Mouse (Mus musculus) MEL (cell line): Measurements from ENCODE around the gene Btnl10. TPM values are rescaled to one million over a fixed set of nuclear protein-coding genes. Genes with fewer than 3 reads are reported as not detected.

Experiments
- DNase-seq: peaks from one replicate; pipeline ENCODE4 v3.0.0; 2011; ENCODE audit warnings: low read depth, low spot score
- H3K27ac ChIP-seq: 2 replicates; pipeline ENCODE4 v1.5.1; 2012; ENCODE audit warnings: low read depth, mild to moderate bottlenecking, control low read depth, low read length, moderate library complexity; ENCODE audit not compliant: control insufficient read depth
- H3K27me3 ChIP-seq, 2 experiments: fragments of 150-350 bp in 1 of 2; sonication (generic) in 1 of 2; 2 replicates each; pipeline ENCODE4 v1.6.1; 2012; ENCODE audit warnings: low read length in 2 of 2, mild to moderate bottlenecking in 2 of 2, improper control_type of control experiment in 1 of 2, moderate library complexity in 1 of 2; ENCODE audit not compliant: insufficient read depth in 2 of 2, control insufficient read depth in 1 of 2
- H3K36me3 ChIP-seq, 2 experiments: 2 replicates each; pipeline ENCODE4 v1.6.1; 2012 to 2014; ENCODE audit warnings: low read length in 2 of 2, improper control_type of control experiment in 1 of 2, inconsistent platforms in 1 of 2, mild to moderate bottlenecking in 1 of 2; ENCODE audit not compliant: insufficient read depth in 2 of 2, control insufficient read depth in 1 of 2
- H3K4me1 ChIP-seq, 2 experiments: fragments of 150-350 bp in 1 of 2; sonication (generic) in 1 of 2; 2 replicates each; pipeline ENCODE4 v1.6.1; 2012; ENCODE audit warnings: low read length in 2 of 2, improper control_type of control experiment in 1 of 2, mild to moderate bottlenecking in 1 of 2; ENCODE audit not compliant: insufficient read depth in 2 of 2, control insufficient read depth in 1 of 2
- H3K4me3 ChIP-seq, 2 experiments: fragments of 150-350 bp in 1 of 2; sonication (generic) in 1 of 2; 2 replicates each; pipeline ENCODE4 v1.5.1; 2012; ENCODE audit warnings: low read depth in 2 of 2, low read length in 2 of 2, mild to moderate bottlenecking in 2 of 2, moderate library complexity in 2 of 2, control low read depth in 1 of 2, improper control_type of control experiment in 1 of 2; ENCODE audit not compliant: control insufficient read depth in 1 of 2, insufficient read depth in 1 of 2
- H3K79me2 ChIP-seq: 2 replicates; pipeline ENCODE4 v1.6.1; 2012; ENCODE audit warnings: mild to moderate bottlenecking, low read length, moderate library complexity; ENCODE audit not compliant: control insufficient read depth, poor library complexity, insufficient read depth
- H3K9ac ChIP-seq: 2 replicates; pipeline ENCODE4 v1.6.1; 2012; ENCODE audit warnings: low read depth, mild to moderate bottlenecking, control low read depth, low read length, moderate library complexity; ENCODE audit not compliant: control insufficient read depth, poor library complexity, severe bottlenecking
- H3K9me3 ChIP-seq: fragments of 150-350 bp; sonication (generic); replicated peaks from 2 replicates; pipeline ENCODE4 v1.6.1; 2012; ENCODE audit warnings: mild to moderate bottlenecking, low read length, improper control_type of control experiment, moderate library complexity; ENCODE audit not compliant: insufficient read depth
- BHLHE40 ChIP-seq: IDR thresholded peaks from 2 replicates; pipeline ENCODE4 v1.6.1; 2012; ENCODE audit warnings: low read depth, mild to moderate bottlenecking, inconsistent platforms, low read length, improper control_type of control experiment, borderline replicate concordance
- CTCF ChIP-seq, 3 experiments: IDR thresholded peaks in 2 of 3; conservative IDR thresholded peaks in 1 of 3; 2 replicates each; pipeline ENCODE4 v1.5.1; 2011 to 2012; ENCODE audit warnings: low read length in 3 of 3, low read depth in 2 of 3, mild to moderate bottlenecking in 2 of 3, improper control_type of control experiment in 1 of 3, inconsistent platforms in 1 of 3, mixed read lengths in 1 of 3, moderate library complexity in 1 of 3; ENCODE audit not compliant: control insufficient read depth in 1 of 3, insufficient read depth in 1 of 3, poor library complexity in 1 of 3, severe bottlenecking in 1 of 3
- E2F4 ChIP-seq: IDR thresholded peaks from 2 replicates; pipeline ENCODE4 v1.6.1; 2011; ENCODE audit warnings: low read depth, low read length, improper control_type of control experiment, borderline replicate concordance
- ELF1 ChIP-seq: IDR thresholded peaks from 2 replicates; pipeline ENCODE4 v1.6.1; 2014; ENCODE audit warnings: low read depth, mild to moderate bottlenecking, inconsistent platforms, low read length, improper control_type of control experiment, moderate library complexity
- EP300 ChIP-seq, 2 experiments: IDR thresholded peaks; 2 replicates each; pipeline ENCODE4 v1.6.1; 2011; ENCODE audit warnings: improper control_type of control experiment in 2 of 2, low read length in 2 of 2, low read depth in 1 of 2, mild to moderate bottlenecking in 1 of 2
- ETS1 ChIP-seq: IDR thresholded peaks from 2 replicates; pipeline ENCODE4 v1.6.1; 2012; ENCODE audit warnings: low read depth, mild to moderate bottlenecking, inconsistent platforms, low read length, improper control_type of control experiment, moderate library complexity
- GABPA ChIP-seq: IDR thresholded peaks from 2 replicates; pipeline ENCODE4 v1.6.1; 2012; ENCODE audit warnings: low read depth, mild to moderate bottlenecking, inconsistent platforms, low read length, improper control_type of control experiment, moderate library complexity
- HCFC1 ChIP-seq: IDR thresholded peaks from 2 replicates; pipeline ENCODE4 v1.6.1; 2012; ENCODE audit warnings: low read depth, mild to moderate bottlenecking, inconsistent platforms, low read length, improper control_type of control experiment, moderate library complexity
- JUND ChIP-seq: IDR thresholded peaks from 2 replicates; pipeline ENCODE4 v1.6.1; 2011; ENCODE audit warnings: low read depth, mild to moderate bottlenecking, improper control_type of control experiment, low read length
- MAFK ChIP-seq: IDR thresholded peaks from 2 replicates; pipeline ENCODE4 v1.6.1; 2011; ENCODE audit warnings: low read depth, mild to moderate bottlenecking, low read length, improper control_type of control experiment, borderline replicate concordance
- MAX ChIP-seq: IDR thresholded peaks from 2 replicates; pipeline ENCODE4 v1.6.1; 2011; ENCODE audit warnings: low read length, improper control_type of control experiment
- MAZ ChIP-seq: IDR thresholded peaks from 2 replicates; pipeline ENCODE4 v1.6.1; 2012; ENCODE audit warnings: low read depth, mild to moderate bottlenecking, inconsistent platforms, low read length, improper control_type of control experiment
- MEF2A ChIP-seq: IDR thresholded peaks from 2 replicates; pipeline ENCODE4 v1.6.1; 2014; ENCODE audit warnings: low read depth, mild to moderate bottlenecking, inconsistent platforms, low read length, improper control_type of control experiment; ENCODE audit not compliant: poor library complexity, insufficient replicate concordance, severe bottlenecking; ENCODE audit errors: extremely low read depth
- MXI1 ChIP-seq: IDR thresholded peaks from 2 replicates; pipeline ENCODE4 v1.6.1; 2011; ENCODE audit warnings: mild to moderate bottlenecking, low read depth, low read length, improper control_type of control experiment
- MYC ChIP-seq: IDR thresholded peaks from 2 replicates; pipeline ENCODE4 v1.6.1; 2011; ENCODE audit warnings: low read depth, mild to moderate bottlenecking, low read length, improper control_type of control experiment, moderate library complexity
- NELFE ChIP-seq: IDR thresholded peaks from 2 replicates; pipeline ENCODE4 v1.6.1; 2011; ENCODE audit warnings: low read depth, low read length, improper control_type of control experiment
- NRF1 ChIP-seq: IDR thresholded peaks from 2 replicates; pipeline ENCODE4 v1.6.1; 2014; ENCODE audit warnings: low read depth, mild to moderate bottlenecking, inconsistent platforms, low read length, improper control_type of control experiment, moderate library complexity; ENCODE audit not compliant: poor library complexity, insufficient read depth, severe bottlenecking
- POLR2A ChIP-seq, 2 experiments: IDR thresholded peaks; 2 replicates each; pipeline ENCODE4 v1.6.1; 2011 to 2012; ENCODE audit warnings: low read length in 2 of 2, mild to moderate bottlenecking in 2 of 2, control low read depth in 1 of 2, improper control_type of control experiment in 1 of 2, low read depth in 1 of 2, moderate library complexity in 1 of 2; ENCODE audit not compliant: control insufficient read depth in 1 of 2, insufficient read depth in 1 of 2, poor library complexity in 1 of 2
- POLR2AphosphoS5 ChIP-seq: IDR thresholded peaks from 2 replicates; pipeline ENCODE4 v1.6.1; 2012; ENCODE audit warnings: low read depth, borderline replicate concordance, mild to moderate bottlenecking, inconsistent platforms, low read length, moderate library complexity, mixed read lengths
- RAD21 ChIP-seq: IDR thresholded peaks from 2 replicates; pipeline ENCODE4 v1.6.1; 2011; ENCODE audit warnings: mild to moderate bottlenecking, low read depth, low read length, improper control_type of control experiment
- SIN3A ChIP-seq: IDR thresholded peaks from 2 replicates; pipeline ENCODE4 v1.6.1; 2012; ENCODE audit warnings: low read length, improper control_type of control experiment, inconsistent platforms
- TAL1 ChIP-seq: IDR thresholded peaks from 2 replicates; pipeline ENCODE4 v1.6.1; 2012; ENCODE audit warnings: mild to moderate bottlenecking, inconsistent platforms, low read length, moderate library complexity, mixed read lengths
- TBP ChIP-seq: IDR thresholded peaks from 2 replicates; pipeline ENCODE4 v1.8.0; 2011; ENCODE audit warnings: low read depth, low read length, improper control_type of control experiment
- TCF12 ChIP-seq: IDR thresholded peaks from 2 replicates; pipeline ENCODE4 v1.6.1; 2014; ENCODE audit warnings: low read depth, mild to moderate bottlenecking, inconsistent platforms, low read length, improper control_type of control experiment, moderate library complexity
- UBTF ChIP-seq: IDR thresholded peaks from 2 replicates; pipeline ENCODE4 v1.6.1; 2012; ENCODE audit warnings: low read depth, mild to moderate bottlenecking, inconsistent platforms, low read length, improper control_type of control experiment, moderate library complexity, borderline replicate concordance; ENCODE audit not compliant: insufficient read depth
- USF1 ChIP-seq: IDR thresholded peaks from 2 replicates; pipeline ENCODE4 v1.6.1; 2014; ENCODE audit warnings: low read depth, mild to moderate bottlenecking, inconsistent platforms, low read length, improper control_type of control experiment, moderate library complexity
- ZC3H11A ChIP-seq: IDR thresholded peaks from 2 replicates; pipeline ENCODE4 v1.6.1; 2012; ENCODE audit warnings: low read depth, mild to moderate bottlenecking, inconsistent platforms, low read length, improper control_type of control experiment
- ZKSCAN1 ChIP-seq: IDR thresholded peaks from 2 replicates; pipeline ENCODE4 v1.6.1; 2012; ENCODE audit warnings: low read depth, mild to moderate bottlenecking, inconsistent platforms, low read length, improper control_type of control experiment, moderate library complexity
- ZMIZ1 ChIP-seq: IDR thresholded peaks from 2 replicates; pipeline ENCODE4 v1.6.1; 2012; ENCODE audit warnings: low read depth, mild to moderate bottlenecking, inconsistent platforms, low read length, improper control_type of control experiment, moderate library complexity
- ZNF384 ChIP-seq: IDR thresholded peaks from 2 replicates; pipeline ENCODE4 v1.6.1; 2012; ENCODE audit warnings: low read depth, mild to moderate bottlenecking, inconsistent platforms, low read length, improper control_type of control experiment
- polyA plus RNA-seq, 2 experiments: library from polyadenylated mRNA; stranded (reverse) in 1 of 2; unstranded in 1 of 2; fragments of >175 nt in 1 of 2; fragments of >200 nt in 1 of 2; gene quantifications; 2 replicates each; pipeline versions ENCODE4 v1.2.1 to v1.2.4; 2012; ENCODE audit warnings: low replicate concordance in 2 of 2, low read depth in 1 of 2; ENCODE audit not compliant: insufficient read length in 2 of 2, insufficient read depth in 1 of 2, missing spikeins in 1 of 2
- total RNA-seq: library from RNA; depleted of rRNA; stranded (reverse); fragments of 300-350 nt; gene quantifications from 2 replicates; pipeline ENCODE4 v1.2.3, GENCODE M21; 2012

Gene Btnl10
- total and polyA plus RNA-seq, 3 experiments = 0.92 to 1.7 TPM; not detected in 1

DNA sequence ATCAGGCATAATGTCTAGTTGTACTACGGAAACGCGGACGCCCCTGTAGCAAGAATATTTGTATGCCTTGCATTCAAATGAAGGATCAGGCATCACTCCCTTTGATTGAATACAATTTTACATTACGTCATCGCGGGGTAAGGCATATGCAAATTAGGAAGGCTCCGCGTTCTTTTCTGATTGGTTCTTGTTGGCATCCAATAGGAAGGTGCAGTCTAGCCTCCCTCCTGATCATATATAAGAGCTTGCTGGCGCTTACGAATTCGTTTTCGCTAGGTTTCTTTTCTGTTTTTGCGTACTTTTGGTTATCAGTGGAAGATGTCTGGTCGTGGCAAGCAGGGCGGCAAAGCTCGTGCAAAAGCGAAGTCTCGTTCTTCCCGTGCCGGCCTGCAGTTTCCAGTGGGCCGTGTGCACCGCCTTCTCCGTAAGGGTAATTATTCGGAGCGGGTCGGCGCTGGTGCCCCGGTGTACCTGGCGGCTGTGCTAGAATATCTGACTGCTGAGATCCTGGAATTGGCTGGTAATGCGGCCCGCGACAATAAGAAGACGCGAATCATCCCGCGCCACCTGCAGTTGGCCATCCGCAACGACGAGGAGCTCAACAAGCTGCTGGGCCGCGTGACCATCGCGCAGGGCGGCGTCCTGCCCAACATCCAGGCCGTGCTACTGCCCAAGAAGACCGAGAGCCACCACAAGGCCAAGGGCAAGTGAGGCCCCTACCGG is 36.9 kb downstream of the Btnl10 start, which contains the start of the genes Hist3h2a and Trim17 (continued):
- peak; percentile 98 for TF ChIP-seq POLR2AphosphoS5
- peak; percentile 97 for TF ChIP-seq SIN3A
- TF ChIP-seq HCFC1 = peak; percentile 82
- TF ChIP-seq CTCF (IDR thresholded peaks at IDR 0.05 in 2 of 3, conservative IDR thresholded peaks at IDR 0.05 in 1 of 3; ENCODE audit: control insufficient read depth in 1 of 3, insufficient read depth in 1 of 3, low read depth in 2 of 3, low read length in 3 of 3, poor library complexity in 1 of 3, severe bottlenecking in 1 of 3) = peak; percentile 9 to 36 (median 32); a peak in 4 of 6 replicates
- TF ChIP-seq E2F4 = no peak
- peak; percentile 88 for TF ChIP-seq MEF2A
- TF ChIP-seq ZKSCAN1 = no peak
- TF ChIP-seq TCF12 = peak; percentile 90
- TF ChIP-seq BHLHE40 = no peak
- TF ChIP-seq EP300 (IDR thresholded peaks at IDR 0.05; ENCODE audit: low read depth in 1 of 2, low read length in 2 of 2) = peak in 1 of 2 experiments; percentile 30; a peak in 1 of 4 replicates
- TF ChIP-seq ZC3H11A = no peak
- peak; percentile 96 to 99 for TF ChIP-seq POLR2A (IDR thresholded peaks at IDR 0.05; ENCODE audit: control insufficient read depth in 1 of 2, insufficient read depth in 1 of 2, low read depth in 1 of 2, low read length in 2 of 2, poor library complexity in 1 of 2)
- TF ChIP-seq RAD21 = no peak
- TF ChIP-seq ELF1 = peak; percentile 39; the same call in 1 of the 2 replicates
- TF ChIP-seq ZNF384 = no peak
- TF ChIP-seq ZMIZ1 = peak; percentile 100
- TF ChIP-seq USF1 = peak; percentile 75
- TF ChIP-seq NELFE = peak; percentile 100
- TF ChIP-seq MAX = no peak
- TF ChIP-seq GABPA = no peak
- no peak for TF ChIP-seq MYC

DNA sequence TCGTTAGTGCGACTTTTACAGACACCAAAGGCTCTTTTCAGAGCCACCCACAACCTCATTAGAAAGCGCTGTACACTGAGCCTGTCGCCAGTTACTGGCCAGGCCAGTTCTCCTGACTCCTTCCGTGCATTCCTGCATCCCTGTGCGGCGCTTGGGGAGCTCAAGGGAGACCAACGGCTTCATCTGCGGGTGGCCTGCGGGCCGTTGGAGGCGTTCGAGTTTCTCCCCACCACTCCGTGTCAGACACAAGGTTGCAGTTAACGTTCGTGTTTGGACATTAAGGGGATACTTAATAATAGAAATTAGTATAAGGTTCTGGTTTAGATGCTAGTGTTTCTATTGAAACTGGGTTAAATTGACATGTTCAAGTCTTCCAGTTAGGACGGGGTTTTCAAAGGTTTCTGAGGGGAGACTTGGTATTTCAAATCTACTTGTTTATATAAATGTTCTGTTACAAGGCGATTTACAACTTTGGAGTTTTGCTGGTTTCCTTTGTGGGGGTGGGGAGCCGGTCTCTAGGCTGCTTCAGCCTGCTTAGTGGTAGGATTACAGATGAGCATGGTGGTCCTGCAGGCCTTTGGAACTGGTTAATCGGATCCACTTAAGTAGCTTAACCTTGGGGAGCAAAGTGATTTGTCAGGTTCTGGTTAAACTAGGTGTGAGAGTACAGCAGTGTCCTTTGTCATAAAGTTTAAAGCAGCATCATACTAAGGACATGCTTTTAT is 37.6 kb downstream of the Btnl10 start:
- H3K36me3 ChIP-seq = peaks cover 0 to 14% of the 10 kb centered on the region in 2 experiments; a peak in 2 of 4 replicates
- H3K79me2 ChIP-seq = peaks cover 11% of the 10 kb centered on the region
- DNase-seq = peak; percentile 81
- peak overlapping the region; percentile 82 for H3K9ac ChIP-seq
- peak overlapping the region; percentile 37 to 74 for H3K4me3 ChIP-seq
- peak overlapping the region; percentile 92 for H3K27ac ChIP-seq
- peaks cover 0 to 3% of the 10 kb centered on the region in 2 experiments; a peak in 2 of 4 replicates for H3K27me3 ChIP-seq
- no peaks in the 10 kb centered on the region for H3K9me3 ChIP-seq
- H3K4me1 ChIP-seq = peaks cover 5 to 16% of the 10 kb centered on the region in 2 experiments; a peak in 3 of 4 replicates
- TF ChIP-seq ELF1 = no peak
- peak; percentile 9; the same call in 1 of the 2 replicates for TF ChIP-seq MXI1
- no peak for TF ChIP-seq MAZ
- TF ChIP-seq TAL1 = no peak
- TF ChIP-seq CTCF (IDR thresholded peaks at IDR 0.05 in 2 of 3, conservative IDR thresholded peaks at IDR 0.05 in 1 of 3; ENCODE audit: control insufficient read depth in 1 of 3, insufficient read depth in 1 of 3, low read depth in 2 of 3, low read length in 3 of 3, poor library complexity in 1 of 3, severe bottlenecking in 1 of 3) = no peak
- TF ChIP-seq UBTF = no peak
- TF ChIP-seq MEF2A = no peak
- TF ChIP-seq TBP = no peak; the same call in 1 of the 2 replicates
- no peak for TF ChIP-seq BHLHE40
- no peak for TF ChIP-seq MAFK
- TF ChIP-seq ETS1 = no peak
- no peak for TF ChIP-seq NRF1
- TF ChIP-seq USF1 = no peak
- TF ChIP-seq POLR2A (IDR thresholded peaks at IDR 0.05; ENCODE audit: control insufficient read depth in 1 of 2, insufficient read depth in 1 of 2, low read depth in 1 of 2, low read length in 2 of 2, poor library complexity in 1 of 2) = peak in 1 of 2 experiments; percentile 71; a peak in 2 of 4 replicates
- no peak for TF ChIP-seq JUND
